Mouse (Mus musculus) heart, adult 8-10 months (tissue): ENCODE results near the gene Mettl2. TPM values are rescaled to one million over a fixed set of nuclear protein-coding genes. Genes with fewer than 3 reads are reported as not detected.
"Not testable (repeated sequence)": the region's sequence is repeated elsewhere in the genome, so short reads cannot be mapped to it uniquely, and the experiment has no call there.

Experiments
- DNase-seq: peaks from one replicate; pipeline ENCODE4 v3.0.0; 2022; ENCODE audit warnings: low spot score
- total RNA-seq, 4 experiments: library from RNA; stranded (reverse); gene quantifications; 2 replicates each; pipeline ENCODE4 v1.2.4; 2022

Mettl2 gene
- total RNA-seq, result 10 to 100 TPM in 1 of 4 experiments, 1 to 10 TPM in 3; 8.6 to 10.0 (median 9.0) TPM

DNA sequence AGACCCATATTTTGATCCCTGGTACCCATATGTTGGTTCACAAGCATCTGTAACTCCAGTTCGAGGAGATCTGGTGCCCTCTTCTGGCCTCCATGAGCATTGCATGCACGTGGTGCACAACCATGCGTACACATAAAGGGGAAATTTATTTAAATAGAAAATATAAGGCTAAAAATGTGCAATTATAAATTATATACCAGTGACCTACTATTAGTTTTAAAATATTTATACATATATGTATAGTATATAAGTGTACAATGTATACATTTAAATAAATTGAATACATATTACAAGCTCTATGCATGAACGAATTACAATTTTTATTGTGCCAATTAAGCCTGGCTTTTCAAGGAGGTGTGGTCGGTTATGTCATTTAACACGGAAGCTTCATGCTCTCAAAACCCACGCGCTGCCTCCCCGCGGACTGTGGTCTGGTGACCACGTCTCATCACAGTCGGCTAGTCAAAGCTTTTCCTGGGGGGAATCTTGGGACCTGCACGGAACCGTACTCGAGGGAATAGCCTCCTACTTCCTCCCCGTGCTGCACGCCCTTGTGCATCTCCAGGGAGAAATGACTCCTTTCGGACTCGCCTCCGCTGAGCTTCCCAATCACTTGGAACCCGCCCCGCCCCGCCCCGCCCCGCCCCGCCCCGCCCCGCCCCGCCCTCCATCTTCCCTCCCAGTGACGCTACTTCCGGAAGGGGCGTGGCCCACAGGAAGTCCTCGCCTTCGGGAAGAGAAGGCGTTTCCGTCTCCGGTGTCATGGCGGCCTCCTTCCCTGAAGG lies at the start of gene Mettl2:
Gene Mettl2, plus strand, starts transcription at position 691 of the 785 bp plus-strand sequence.
- peak; percentile 72 for DNase-seq

DNA sequence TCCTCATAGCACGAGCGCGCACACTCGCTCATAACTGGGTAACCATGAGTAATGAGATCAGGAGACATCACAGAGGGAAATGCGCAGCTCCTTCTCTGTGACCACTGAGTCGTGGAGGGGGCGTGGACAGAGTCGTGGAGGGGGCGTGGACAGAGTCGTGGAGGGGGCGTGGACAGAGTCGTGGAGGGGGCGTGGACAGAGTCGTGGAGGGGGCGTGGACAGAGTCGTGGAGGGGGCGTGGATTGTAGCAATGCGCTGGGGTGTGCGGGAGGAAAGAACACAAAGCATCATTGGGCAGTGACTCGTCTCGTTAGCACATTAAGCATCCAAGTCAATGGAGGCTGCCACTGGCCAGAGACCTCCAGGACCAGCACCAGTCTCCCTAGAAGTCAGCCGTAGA lies 13.8 kb upstream of the Mettl2 start:
- not testable (repeated sequence) for DNase-seq

DNA sequence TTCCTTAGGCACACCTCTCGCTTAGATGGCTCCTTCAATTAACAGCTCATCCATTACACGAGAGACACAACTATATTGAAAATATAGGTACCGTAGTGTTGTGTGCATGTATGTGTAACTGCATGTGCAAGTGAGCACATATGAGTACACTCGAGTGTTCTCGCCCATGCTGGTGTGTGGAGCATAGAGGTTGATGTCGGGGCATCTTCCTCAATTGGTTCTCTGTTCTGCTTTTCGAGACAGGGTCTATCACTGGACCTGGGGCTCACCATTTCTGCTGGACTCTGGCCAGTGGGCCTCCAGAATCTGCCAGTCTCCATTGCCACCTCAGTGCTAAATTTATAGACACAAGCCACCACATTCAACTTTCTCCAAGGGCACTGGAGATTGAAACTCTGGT lies 8.4 kb upstream of the Mettl2 start:
- no peak for DNase-seq

DNA sequence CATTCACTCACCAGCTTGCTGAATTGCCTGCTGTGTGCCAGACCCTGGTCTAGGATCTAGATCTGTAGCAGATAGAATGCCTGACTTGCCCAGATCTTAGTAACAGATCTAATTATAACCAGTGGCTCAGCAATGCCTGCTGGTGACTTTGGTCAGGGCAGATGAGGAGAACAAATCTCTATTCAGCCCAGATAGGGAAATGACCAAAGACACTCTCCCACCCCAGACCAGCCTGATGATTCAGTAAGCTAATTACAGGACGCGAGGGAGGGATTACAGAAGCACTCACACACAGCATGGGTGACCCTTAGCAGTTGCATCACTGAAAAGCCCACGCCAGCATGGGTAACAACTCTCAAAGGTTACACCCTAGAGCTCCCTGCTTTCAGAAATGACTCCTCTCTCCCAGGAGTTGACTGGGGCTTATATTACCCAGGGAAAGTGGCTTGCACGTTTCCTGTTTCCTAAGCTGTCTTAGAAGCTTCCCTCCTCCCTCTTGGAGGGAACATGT lies 5.6 kb upstream of the Mettl2 start:
- DNase-seq, result no peak

DNA sequence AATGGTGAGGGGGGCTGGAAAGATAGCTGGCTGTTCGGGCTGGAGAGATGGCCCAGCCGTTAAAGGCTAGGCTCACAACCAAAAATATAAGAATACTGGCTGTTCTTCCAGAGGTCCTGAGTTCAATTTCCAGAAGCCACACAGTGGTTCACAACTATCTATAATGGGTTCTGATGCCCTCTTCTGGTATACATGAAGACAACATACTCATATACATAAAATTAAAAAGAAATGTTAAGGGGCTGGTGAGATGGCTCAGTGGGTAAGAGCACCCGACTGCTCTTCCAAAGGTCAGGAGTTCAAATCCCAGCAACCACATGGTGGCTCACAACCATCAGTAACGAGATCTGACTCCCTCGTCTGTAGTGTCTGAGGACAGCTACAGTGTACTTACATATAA lies 4.4 kb upstream of the Mettl2 start:
- DNase-seq, result not testable (repeated sequence)

DNA sequence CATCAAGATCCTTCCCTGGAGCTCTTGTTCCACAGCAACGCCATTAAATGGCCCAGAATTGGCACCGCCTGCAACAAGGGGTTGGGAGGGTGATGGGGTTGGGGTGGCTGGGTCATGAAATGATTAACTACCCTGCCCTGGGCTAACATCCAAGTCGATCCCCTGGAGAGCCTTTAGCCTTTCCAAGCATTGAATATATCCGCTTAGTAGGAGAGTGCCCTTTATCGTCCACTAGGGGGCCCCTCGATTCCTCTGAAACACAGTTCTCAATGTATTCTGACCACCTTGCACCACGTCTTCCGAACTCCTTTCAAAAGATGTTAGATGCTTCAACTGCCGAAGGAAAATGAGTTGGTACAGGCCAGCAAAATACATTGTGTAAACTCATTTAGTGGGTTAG lies 2.2 kb upstream of the Mettl2 start:
- peak; percentile 10 for DNase-seq

DNA sequence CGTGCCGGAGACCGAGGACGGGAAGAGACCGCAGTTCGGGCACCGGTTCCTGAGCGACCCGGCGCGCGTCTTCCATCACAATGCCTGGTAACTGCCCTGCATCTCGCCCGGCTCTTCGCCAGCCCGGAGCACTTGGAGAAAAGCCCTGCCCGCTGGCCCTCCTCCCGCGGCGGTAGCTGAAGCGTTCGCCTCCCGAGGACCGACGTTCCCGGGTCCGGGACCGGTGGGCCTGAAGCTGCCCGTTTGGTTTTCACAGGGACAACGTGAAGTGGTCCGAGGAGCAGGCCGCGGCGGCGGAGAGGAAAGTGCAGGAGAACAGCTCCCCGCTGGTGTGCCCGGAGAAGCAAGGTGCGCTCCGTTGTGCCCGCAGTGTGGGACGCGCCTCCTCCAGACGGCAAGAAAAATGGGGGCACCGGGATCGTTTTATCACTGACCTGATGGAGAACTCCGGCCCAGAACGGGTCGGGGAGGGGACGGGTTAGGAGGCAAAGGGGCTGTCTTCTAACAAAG lies 350 bp downstream of the Mettl2 start:
- DNase-seq, result no peak

DNA sequence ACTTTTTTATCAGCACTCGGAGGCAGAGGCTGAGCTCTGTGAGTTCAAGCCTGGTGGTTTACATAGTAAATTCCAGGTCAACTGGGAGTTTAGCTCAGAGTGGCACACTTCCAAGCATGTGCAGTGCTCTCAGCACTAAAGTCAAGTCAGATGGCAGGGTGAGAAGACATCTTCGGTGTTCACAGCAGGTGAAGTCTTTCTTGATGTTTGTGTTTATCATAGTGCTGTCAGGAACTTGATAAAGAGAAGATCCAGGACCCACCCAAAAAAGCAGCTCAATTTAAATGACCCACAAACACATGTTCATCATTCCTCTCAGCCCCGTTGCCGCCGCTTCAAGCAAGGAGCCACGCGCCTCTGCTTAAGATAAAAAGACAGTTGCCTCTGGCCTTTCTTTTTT lies 9.5 kb downstream of the Mettl2 start:
- DNase-seq, result no peak

DNA sequence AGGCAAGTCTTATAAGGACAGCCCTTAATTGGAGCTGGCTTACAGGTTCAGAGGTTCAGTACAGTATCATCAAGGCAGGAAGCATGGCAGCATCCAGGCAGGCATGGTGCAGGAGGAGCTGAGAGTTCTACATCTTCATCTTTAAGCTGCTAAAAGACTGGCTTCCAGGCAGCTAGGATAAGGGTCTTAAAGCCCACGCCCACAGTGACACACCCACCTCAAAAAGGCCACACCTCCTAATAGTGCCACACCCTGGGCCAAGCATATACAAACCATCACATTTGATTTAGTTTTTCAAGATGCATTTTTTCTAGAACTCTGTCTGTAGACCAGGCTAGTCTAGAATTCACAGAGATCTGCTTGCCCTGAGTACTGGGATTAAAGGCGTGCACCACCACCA lies 11.0 kb downstream of the Mettl2 start:
- DNase-seq, result not testable (repeated sequence)

DNA sequence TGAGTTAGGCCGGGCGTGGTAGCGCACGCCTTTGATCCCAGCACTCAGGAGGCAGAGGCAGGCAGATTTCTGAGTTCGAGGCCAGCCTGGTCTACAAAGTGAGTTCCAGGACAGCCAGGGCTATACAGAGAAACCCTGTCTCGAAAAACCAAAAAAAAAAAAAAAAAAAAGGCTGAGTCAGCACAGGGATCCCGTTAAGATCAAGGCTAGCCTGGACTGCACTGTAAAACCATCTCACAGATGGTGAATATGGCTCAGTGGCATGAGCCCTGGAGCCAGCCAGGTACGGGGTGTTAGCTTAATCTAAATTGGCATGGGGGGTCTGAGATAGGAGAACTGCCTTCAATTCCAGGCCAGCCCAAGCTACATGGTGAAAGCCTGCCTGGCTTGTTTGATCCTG lies 14.3 kb downstream of the Mettl2 start:
- not testable (repeated sequence) for DNase-seq

DNA sequence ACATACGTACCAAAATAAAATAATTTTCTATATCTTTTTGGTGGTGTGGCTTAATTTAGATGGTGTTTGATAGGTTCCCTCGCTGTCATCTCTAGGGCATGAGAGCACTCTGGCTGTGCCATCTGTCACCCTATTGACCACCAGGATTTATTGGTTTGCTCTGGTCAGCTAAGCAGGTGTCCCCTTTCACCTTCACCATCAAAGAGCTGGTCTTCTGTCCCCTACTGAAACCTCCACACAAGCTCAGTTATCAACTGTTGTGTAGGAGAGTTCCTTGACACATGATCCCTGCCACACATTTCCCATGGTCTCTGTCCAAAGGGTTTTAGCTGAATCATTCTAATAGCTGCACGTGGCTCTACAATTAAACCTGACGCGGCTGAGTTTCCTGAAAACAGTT lies 14.9 kb downstream of the Mettl2 start:
- DNase-seq, result no peak

DNA sequence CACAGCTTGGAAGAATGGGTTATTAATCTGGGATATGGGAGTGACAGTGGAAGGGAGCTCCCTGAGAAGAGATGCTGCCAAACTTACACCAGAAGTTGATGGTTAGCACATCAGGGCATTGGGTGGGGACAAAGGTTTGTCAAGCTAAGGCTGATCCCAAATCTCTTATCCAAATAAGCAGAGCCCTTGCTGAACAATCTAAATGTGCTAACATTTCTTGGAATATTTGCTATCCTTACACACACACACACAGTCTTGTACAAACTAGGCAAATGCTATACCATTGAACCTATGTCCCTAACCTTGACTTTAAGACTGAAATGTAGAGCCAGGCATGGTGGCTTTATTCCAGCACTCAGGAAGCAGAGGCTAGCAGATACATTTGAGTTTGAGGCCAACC lies 17.3 kb downstream of the Mettl2 start:
- DNase-seq, result no peak

DNA sequence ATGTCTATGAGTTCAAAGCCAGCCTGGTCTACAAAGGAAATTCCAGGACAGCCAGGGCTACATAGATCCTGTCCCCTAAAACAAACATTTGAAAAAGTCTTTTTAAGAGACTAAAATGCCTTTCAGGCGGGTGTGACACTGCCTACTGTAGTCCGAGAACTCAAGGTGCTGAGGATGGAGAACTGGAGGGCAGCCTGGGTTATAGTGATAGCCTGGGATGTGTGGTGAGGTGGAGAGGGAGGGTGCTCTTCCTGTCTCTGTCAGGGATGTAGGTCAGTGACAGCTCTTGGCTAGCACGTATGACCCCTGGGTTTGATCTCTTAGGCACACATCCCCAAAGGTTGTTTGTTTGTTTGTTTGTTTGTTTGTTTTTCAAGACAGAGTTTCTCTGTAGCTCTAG lies 17.9 kb downstream of the Mettl2 start:
- no peak for DNase-seq

DNA sequence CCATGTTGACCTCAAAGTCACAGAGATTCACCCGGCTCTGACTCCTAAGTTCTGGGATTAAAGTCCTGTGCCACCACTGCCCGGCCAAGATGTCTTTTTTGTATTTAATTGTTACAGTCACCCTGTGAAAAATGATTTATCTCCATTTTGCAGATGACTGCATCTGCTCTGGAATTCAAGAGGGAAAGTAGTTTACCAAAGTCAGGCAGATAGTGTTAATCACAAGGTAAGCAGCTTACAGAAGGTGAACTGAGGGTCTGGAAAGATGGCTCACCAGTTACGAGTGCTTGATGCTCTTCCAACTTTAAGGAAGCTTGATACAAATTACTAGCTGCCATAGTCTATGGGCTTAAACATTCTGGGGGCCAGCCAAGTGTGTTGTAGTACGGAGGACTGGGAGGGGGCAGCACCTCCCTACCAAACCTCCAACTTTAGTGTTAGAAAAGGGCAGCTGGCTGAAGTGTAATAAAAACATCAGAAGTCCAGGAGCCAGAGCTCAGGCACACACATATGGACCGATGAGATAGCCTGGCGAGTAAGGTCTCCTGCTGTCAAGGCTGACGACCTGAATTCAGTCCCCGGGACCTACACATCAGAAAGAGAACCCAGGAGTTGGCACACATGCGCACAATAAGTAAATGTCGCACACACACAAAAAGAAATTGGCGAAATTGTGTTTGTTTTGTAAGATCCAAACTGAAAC lies 18.4 kb downstream of the Mettl2 start:
- no peak for DNase-seq

DNA sequence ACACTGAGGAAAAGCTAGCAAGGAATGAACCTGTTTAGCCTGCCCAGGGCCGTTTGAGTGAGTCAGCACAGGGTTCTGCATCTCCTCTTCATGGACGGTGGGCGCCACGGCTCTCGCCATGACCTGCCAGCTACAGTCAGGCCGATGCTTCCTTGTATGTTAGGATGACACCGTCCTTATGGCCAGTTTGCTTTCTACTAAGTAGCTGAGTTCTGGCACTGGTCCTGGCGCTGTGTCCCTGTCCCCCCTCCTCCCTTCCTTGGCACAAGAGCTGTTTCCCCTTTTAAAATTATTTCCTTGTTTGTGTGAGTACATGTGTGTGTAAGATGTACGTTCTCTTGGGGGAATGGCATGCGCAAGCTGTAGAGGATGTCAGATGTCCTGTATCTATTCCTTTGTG lies 19.0 kb downstream of the Mettl2 start:
- no peak for DNase-seq

DNA sequence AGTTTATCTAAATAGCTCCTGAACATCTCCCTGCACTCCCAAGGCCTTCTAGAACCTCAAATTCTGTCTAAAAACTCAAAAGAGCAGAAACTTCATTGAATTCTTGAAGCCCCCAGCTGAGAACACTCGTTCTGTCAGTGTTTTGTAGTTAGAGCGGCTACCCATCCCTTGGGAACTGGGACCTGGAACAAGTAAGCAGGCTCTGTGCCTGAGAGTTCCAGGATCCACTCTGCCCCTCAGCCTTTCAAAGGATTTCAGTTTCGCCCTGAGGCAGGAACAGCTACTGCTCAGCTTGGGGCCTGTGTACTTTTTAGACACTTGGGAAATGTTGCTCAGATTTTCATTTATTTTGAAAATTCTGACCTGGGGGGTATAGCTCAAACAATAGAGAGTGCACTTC lies 20.4 kb downstream of the Mettl2 start, which contains the start of gene Gm10842:
Gene Gm10842, plus strand, starts transcription at position 301 of the 400 bp plus-strand sequence.
- no peak for DNase-seq

DNA sequence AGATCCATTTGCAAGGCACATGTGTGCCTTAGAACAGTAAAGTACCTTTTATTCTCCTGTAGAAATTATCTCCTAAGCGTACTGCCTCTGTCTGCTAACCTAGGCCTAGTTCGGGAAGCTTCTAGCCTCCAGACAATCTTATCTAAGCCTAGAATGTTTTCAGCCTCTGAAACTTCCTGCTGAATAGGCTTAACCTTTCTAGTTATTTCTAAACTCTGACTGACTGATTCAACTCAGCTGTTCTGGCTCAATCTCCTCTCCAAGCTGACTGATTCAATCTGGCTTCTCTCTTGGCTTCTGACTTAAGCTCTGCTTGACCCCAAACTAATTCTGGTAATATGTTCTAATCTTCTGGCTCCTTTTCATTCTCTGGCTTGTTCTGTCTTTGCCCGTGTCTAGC lies 23.1 kb downstream of the Mettl2 start:
- DNase-seq, result no peak

DNA sequence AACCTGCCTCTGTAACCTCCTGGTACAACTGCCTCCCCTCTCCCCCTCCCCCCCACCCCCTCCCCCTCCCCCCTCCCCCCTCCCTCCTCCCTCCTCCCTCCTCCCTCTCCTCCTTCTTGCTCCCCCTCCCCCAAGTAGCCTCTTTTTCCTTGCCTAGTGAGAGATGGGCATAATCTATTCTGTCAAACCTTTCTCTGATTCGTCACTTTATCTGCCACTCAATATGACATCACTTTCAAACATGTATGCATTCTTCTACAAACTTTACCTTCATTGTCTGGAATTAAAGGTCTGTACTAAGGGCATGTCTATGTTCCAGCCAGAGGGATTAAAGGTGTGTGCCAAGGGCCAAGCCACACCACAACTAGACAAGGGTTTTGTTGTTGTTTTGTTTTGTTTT lies 23.5 kb downstream of the Mettl2 start:
- DNase-seq, result no peak

DNA sequence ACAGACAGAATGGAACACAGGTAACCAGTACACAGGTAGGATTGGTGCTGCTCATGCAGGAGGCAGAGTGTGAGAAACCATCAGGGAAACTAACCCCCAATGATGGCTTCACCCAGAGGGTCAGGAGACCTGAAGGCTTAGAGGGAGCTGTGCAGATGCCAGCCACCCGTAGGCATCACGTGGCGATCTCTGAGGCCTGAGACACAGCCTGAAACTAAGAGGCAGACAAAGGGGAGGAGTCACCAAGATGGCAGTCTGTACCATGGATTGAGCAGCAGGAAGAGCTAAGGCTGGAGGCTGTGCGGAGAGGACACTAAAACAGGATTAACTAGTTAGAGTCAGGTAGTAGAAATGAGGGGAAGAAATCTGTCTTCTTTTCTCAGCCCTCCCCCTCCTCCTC lies 24.5 kb downstream of the Mettl2 start:
- no peak for DNase-seq

DNA sequence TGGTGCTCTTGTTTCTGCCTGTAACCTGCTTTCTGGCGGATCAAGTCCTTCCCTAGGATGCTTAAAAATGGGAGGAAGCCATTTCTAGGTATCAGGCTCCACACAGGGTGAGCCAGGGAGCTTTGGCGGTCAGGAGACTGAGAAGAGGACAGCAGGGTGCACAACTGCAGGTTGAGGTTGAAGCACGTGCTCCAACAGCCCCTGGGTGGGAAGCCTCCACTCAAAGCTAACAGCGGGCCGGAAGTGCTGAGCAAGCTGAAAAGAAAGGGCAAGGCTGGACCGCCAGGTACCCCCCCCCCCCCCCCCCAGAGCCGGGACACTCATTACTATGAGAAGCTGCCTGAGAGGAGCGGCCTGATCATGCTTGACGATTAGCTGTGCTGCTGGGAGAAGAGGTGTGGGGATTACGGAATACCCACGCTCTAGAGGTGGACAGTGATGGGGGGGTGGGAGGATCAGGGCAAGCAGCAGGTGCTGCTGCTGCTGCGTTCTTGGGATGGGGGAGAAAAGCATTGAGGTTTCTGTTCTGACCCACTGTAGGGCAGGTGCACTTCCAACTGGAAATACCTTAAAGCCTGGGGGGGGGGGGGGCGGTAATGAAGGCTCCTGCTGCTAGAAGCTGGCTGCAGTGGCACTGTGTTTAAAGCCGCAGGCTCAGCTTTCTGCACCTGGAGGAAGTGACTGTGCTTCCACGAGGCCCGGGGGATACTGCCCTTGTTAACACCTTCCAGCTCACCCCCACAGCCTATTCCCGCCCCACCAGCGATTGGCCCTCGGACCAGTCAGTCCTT lies 25.2 kb downstream of the Mettl2 start:
- DNase-seq, result no peak

DNA sequence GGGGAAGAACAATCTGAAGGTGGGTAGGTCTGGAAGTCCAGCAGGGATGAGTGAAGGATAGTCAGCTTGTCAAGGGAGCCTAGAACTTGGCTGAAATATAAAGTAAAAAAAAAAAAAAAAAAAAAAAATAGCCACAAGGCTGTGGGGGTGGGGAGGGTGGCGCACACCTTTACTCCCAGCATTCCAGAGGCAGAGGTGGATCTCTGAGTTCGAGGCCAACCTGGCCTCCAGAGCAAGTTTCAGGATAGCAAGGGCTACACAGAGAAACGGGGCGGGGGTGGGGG lies 25.7 kb downstream of the Mettl2 start:
- no peak for DNase-seq

DNA sequence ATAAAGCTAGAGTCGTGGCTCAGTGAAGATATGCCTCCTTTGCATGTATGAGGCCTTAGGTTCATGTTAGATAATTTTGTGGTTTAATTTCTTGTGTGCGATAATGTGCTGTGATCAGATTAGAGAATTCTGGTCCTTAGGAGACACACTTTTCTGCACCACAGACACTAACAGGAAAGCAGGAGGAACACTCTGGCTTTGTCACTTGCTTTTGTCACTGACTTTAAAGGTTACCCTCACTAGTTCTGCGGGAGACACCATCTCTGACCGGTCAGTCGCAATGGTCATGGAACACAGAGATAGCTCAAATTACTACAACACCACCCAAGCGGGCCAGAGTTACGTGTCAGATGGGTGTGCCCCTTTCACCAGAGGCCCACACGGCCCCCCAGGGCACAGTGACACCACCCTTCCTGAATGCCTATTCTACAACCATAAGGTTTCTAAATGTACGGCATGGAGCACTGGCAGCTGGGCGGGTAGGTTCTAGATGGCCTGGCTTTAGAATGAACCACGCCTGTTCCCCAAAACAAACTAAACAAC lies 26.2 kb downstream of the Mettl2 start:
- DNase-seq, result no peak
